In the genomic region with DNA sequence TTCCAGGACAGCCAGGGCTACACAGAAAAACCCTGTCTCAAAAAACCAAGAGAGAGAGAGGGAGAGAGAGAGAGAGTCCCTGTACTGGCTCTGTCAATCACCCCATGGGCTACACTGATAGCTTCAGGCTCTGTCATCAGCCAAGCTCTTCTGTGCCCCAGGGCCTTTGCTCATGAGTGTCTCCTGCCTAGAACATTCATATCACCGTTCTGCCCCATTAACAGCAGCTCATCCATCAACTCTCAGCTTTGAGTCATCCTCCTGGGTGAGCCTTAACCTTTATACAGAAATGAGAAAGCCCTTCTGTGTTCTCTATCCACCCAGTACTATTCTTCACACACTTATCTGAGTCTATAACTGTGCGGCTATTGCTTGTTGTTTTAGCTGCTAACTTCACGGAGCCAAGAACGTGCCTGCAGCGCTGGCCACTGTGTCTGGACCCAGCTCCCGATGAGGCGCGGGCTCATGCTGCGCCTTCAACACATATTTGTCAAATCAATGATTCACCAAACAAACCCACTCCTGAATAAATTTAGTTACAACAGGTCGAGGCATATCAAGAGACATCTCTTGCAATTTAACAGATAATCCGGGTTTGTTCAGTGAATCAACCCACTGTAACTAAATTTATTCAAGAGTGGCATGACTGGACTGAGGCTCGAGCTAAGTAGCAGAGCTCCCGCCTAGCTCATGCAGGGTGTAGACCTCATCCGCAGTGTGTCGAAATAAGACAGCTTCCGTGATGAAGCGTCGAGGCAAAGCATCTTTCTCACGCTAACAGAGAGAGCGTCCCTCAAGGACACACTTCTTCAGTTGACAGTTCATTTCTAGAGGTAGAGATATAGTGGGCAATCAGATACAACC, we compare ENCODE assay signal across 22 mouse cellular contexts.
A peak's percentile ranks its signal among the peaks of the same experiment; 100 is the strongest.
DNase-seq lines count a peak whose midpoint lies in the region; ATAC-seq and TF ChIP-seq lines count a peak whose summit lies in the region.
"Had no signal": no experiment of that assay in that cellular context is flagged by ENCODE, and none has a peak within 500 bp of the region (broad histone marks: within the 10 kb centered on the region; RNA-seq: fewer than 3 reads in every experiment).

No protein-coding gene starts in this region.

- WGBS in kidney, embryonic 16.5 days, result 71% methylated on average over 20 of the region's 20 CpGs
- 51% methylated on average over 20 of the region's 20 CpGs for WGBS in stomach, postnatal 0 days
- WGBS in forebrain, embryonic 15.5 days, result 90% methylated on average over 20 of the region's 20 CpGs

- no peak overlapping the region for H3K27ac ChIP-seq in kidney, embryonic 16.5 days (ENCODE audit: low read length)
- no peak overlapping the region for H3K27ac ChIP-seq in stomach, postnatal 0 days (replicated peaks)
- no peak overlapping the region for H3K27ac ChIP-seq in forebrain, embryonic 15.5 days (replicated peaks)
- H3K27ac ChIP-seq: embryonic facial prominence, embryonic 15.5 days; forebrain, embryonic 10.5 days; heart, embryonic 13.5 days; hindbrain, embryonic 12.5 days; hindbrain, postnatal 0 days had no signal

- H3K9ac ChIP-seq in kidney, embryonic 16.5 days (replicated peaks; ENCODE audit: low read length), result no peak overlapping the region
- no peak overlapping the region for H3K9ac ChIP-seq in stomach, postnatal 0 days (ENCODE audit: low read length)
- H3K9ac ChIP-seq in forebrain, embryonic 15.5 days (replicated peaks), result no peak overlapping the region
- H3K9ac ChIP-seq: embryonic facial prominence, embryonic 15.5 days; heart, embryonic 13.5 days; hindbrain, embryonic 12.5 days had no signal

- no peak for TF ChIP-seq CTCF in stomach, postnatal 0 days (IDR thresholded peaks at IDR 0.05; ENCODE audit: low read depth)

- no peak overlapping the region for H3K4me2 ChIP-seq in kidney, embryonic 16.5 days (replicated peaks; ENCODE audit: low read depth, low read length)
- H3K4me2 ChIP-seq in stomach, postnatal 0 days (replicated peaks; ENCODE audit: low read depth), result no peak overlapping the region
- H3K4me2 ChIP-seq in forebrain, embryonic 15.5 days (replicated peaks), result no peak overlapping the region
- H3K4me2 ChIP-seq: embryonic facial prominence, embryonic 15.5 days; heart, embryonic 13.5 days; hindbrain, embryonic 12.5 days had no signal

- no peaks in the 10 kb centered on the region for H3K9me3 ChIP-seq in kidney, embryonic 16.5 days (ENCODE audit: low read length)
- no peaks in the 10 kb centered on the region for H3K9me3 ChIP-seq in stomach, postnatal 0 days (ENCODE audit: control insufficient read depth, low read length)
- no peaks in the 10 kb centered on the region for H3K9me3 ChIP-seq in forebrain, embryonic 15.5 days
- H3K9me3 ChIP-seq: embryonic facial prominence, embryonic 15.5 days; forebrain, embryonic 10.5 days; heart, embryonic 13.5 days; hindbrain, embryonic 12.5 days had no signal

- no peak for TF ChIP-seq EP300 in stomach, postnatal 0 days (optimal IDR thresholded peaks at IDR 0.05)

- peak; percentile 54 for DNase-seq in adrenal gland, adult 2 months
- no peak for DNase-seq in adrenal gland, postnatal 4 days (ENCODE audit: low spot score in 2 of 2)
- DNase-seq in kidney, adult 8-10 months, result no peak
- DNase-seq in 3T3-L1 (ENCODE audit: low read depth, low spot score), result peak; percentile 70
- peak; percentile 65 for DNase-seq in stomach, postnatal 0 days (ENCODE audit: low spot score)
- DNase-seq: adrenal gland, postnatal 25 days; cerebellum, adult 11 months; cerebellum, adult 8-10 months; cerebellum, postnatal 14 days; embryo, embryonic 11 days; gastrocnemius, postnatal 36 days; heart, adult 11 months; heart, postnatal 36 days had no signal

- H3K4me1 ChIP-seq in kidney, embryonic 16.5 days (ENCODE audit: insufficient read depth, low read length), result 0 out of 2 replicates have a peak, but pooled peaks cover 3% of the 10 kb centered on the region
- H3K4me1 ChIP-seq in stomach, postnatal 0 days (replicated peaks; ENCODE audit: control insufficient read depth, insufficient read depth), result no peaks in the 10 kb centered on the region
- H3K4me1 ChIP-seq in forebrain, embryonic 15.5 days, result no peaks in the 10 kb centered on the region
- H3K4me1 ChIP-seq: embryonic facial prominence, embryonic 15.5 days had no signal

- ATAC-seq in kidney, embryonic 16.5 days (ENCODE audit: low FRiP score, low TSS enrichment), result peak; percentile 39; the same call in 1 of the 2 replicates
- peak; percentile 95 for ATAC-seq in stomach, postnatal 0 days (ENCODE audit: low FRiP score, low TSS enrichment)
- ATAC-seq in forebrain, embryonic 15.5 days (replicated peaks), result no peak
- ATAC-seq: forebrain, embryonic 14.5 days; hindbrain, postnatal 0 days had no signal

- no peak overlapping the region for H3K4me3 ChIP-seq in kidney, embryonic 16.5 days (ENCODE audit: low read length)
- H3K4me3 ChIP-seq in stomach, postnatal 0 days (ENCODE audit: low read depth, low read length), result no peak overlapping the region
- H3K4me3 ChIP-seq in forebrain, embryonic 15.5 days, result no peak overlapping the region
- H3K4me3 ChIP-seq: embryonic facial prominence, embryonic 15.5 days; erythroblast, embryonic 14.5 days; forebrain, embryonic 10.5 days; heart, embryonic 13.5 days; hindbrain, embryonic 12.5 days had no signal

- no peaks in the 10 kb centered on the region for H3K36me3 ChIP-seq in kidney, embryonic 16.5 days (ENCODE audit: insufficient read depth, low read length)
- no peaks in the 10 kb centered on the region for H3K36me3 ChIP-seq in stomach, postnatal 0 days (ENCODE audit: control insufficient read depth, insufficient read depth, low read length)
- H3K36me3 ChIP-seq in forebrain, embryonic 15.5 days, result no peaks in the 10 kb centered on the region
- H3K36me3 ChIP-seq: embryonic facial prominence, embryonic 15.5 days; forebrain, embryonic 10.5 days; heart, embryonic 13.5 days; hindbrain, embryonic 12.5 days had no signal

- H3K27me3 ChIP-seq in kidney, embryonic 16.5 days (ENCODE audit: insufficient read depth, low read length), result no peaks in the 10 kb centered on the region
- no peaks in the 10 kb centered on the region for H3K27me3 ChIP-seq in stomach, postnatal 0 days (ENCODE audit: control insufficient read depth, insufficient read depth, low read length)
- H3K27me3 ChIP-seq in forebrain, embryonic 15.5 days, result no peaks in the 10 kb centered on the region
- H3K27me3 ChIP-seq: embryonic facial prominence, embryonic 15.5 days; heart, embryonic 13.5 days; hindbrain, embryonic 12.5 days had no signal

Comparison
In these comparisons a context has a peak if more than half of its experiments do, and no peak if none do; other contexts are left out.
1. DNase-seq: peak in adrenal gland, adult 2 months (single experiment), 3T3-L1 (single experiment) and stomach, postnatal 0 days (single experiment); none in adrenal gland, postnatal 4 days (0 of 2) and kidney, adult 8-10 months (0 of 2).